Mouse (Mus musculus): Measurements from ENCODE around the gene Gm11992.

DNA sequence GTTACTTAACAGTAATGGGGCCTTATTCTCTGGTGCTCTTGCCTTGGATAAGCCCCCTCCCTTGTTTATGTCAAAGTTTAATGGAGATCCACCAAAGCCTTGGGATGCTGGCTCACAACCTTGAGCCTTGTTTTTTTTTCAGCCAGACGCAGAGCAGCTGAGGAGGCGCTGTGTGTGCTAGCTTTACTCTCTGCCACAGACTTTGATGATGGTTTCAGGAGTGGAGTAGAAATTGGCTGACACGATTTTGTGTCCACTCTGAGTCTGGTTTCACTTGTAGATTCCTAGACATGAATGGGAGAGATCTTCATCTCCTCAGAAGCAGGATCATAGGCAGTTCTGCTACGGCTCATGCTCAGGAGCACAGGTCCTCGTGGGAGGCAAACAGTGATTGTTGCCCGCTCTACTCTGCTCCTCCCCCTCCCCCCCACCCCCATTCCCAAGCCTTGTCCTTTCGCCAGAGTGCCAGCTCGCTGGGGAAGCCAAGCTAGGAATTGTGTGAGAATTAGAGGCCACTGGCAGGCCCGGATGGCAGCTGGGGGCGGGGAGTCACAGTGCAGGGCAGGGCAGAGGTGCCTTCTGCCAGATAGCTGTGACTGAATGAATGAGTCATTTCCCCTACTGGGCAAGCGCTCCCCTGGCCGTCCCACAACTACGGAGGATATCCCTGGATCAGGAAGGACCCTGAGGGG lies 69.1 kb downstream of the Gm11992 start:
- TF ChIP-seq CTCF (IDR thresholded peaks at IDR 0.05; ENCODE audit: borderline replicate concordance, insufficient read depth, low read depth, low read length) = no peak
- TF ChIP-seq POLR2A (IDR thresholded peaks at IDR 0.05; ENCODE audit: borderline replicate concordance, insufficient read depth, low read length) = no peak

Data from cerebellum, adult 2 months (tissue).